25 mouse cellular contexts compared by ENCODE assay signal in genomic region chr1:90904729-90905404, GRCm38 (mm10). TPM values are rescaled to one million over a fixed set of nuclear protein-coding genes. Genes with fewer than 3 reads are reported as not detected.
DNase-seq lines count a peak whose midpoint lies in the region; ATAC-seq and TF ChIP-seq lines count a peak whose summit lies in the region.
"Had no signal": no experiment of that assay in that cellular context is flagged by ENCODE, and none has a peak within 500 bp of the region (broad histone marks: within the 10 kb centered on the region; RNA-seq: fewer than 3 reads in every experiment).

No protein-coding gene starts in this region.

- H3K79me2 ChIP-seq in liver, adult 2 months (ENCODE audit: control insufficient read depth, insufficient read depth, low read length), result no peaks in the 10 kb centered on the region

- H3K4me1 ChIP-seq in forebrain, embryonic 11.5 days (replicated peaks; ENCODE audit: control insufficient read depth, insufficient read depth, low read length), result no peaks in the 10 kb centered on the region
- H3K4me1 ChIP-seq in forebrain, embryonic 10.5 days, result peaks cover 22% of the 10 kb centered on the region
- H3K4me1 ChIP-seq in liver, adult 2 months (ENCODE audit: control insufficient read depth, insufficient read depth, low read length), result peaks cover 4% of the 10 kb centered on the region; the same call in 1 of the 2 replicates
- H3K4me1 ChIP-seq in liver, embryonic 11.5 days (replicated peaks; ENCODE audit: control insufficient read depth, insufficient read depth, low read length), result no peaks in the 10 kb centered on the region; the same call in 1 of the 2 replicates
- H3K4me1 ChIP-seq in embryonic facial prominence, embryonic 13.5 days, result peaks cover 48% of the 10 kb centered on the region
- H3K4me1 ChIP-seq in intestine, postnatal 0 days (replicated peaks; ENCODE audit: control insufficient read depth, insufficient read depth, low read length), result peaks cover 4% of the 10 kb centered on the region; the same call in 1 of the 2 replicates
- H3K4me1 ChIP-seq: megakaryocyte, embryonic 14.5 days had no signal

- no peak for TF ChIP-seq CTCF in liver, adult 2 months (IDR thresholded peaks at IDR 0.05; ENCODE audit: low read depth, low read length)
- TF ChIP-seq CTCF in intestine, postnatal 0 days (IDR thresholded peaks at IDR 0.05; ENCODE audit: low read depth), result 0 out of 2 replicates have a peak, but pooled peaks have one; percentile 9

- H3K4me2 ChIP-seq in forebrain, embryonic 11.5 days (ENCODE audit: low read depth, low read length, severe bottlenecking), result no peak overlapping the region
- H3K4me2 ChIP-seq in liver, embryonic 11.5 days, result no peak overlapping the region
- H3K4me2 ChIP-seq in embryonic facial prominence, embryonic 13.5 days, result no peak overlapping the region
- no peak overlapping the region for H3K4me2 ChIP-seq in intestine, postnatal 0 days (replicated peaks; ENCODE audit: low read depth)
- H3K4me2 ChIP-seq: forebrain, embryonic 12.5 days had no signal

- intact Hi-C loops in left cerebral cortex, postnatal 36 days (cut with DNase I), result loop anchor here (5.0 kb wide), 1 partner anchor 153 kb away; no protein-coding TSS in a partner anchor

- DNase-seq in forebrain, embryonic 11.5 days (ENCODE audit: low spot score), result peak; percentile 24
- DNase-seq in forebrain, embryonic 10.5 days (ENCODE audit: extremely low spot score, low spot score), result no peak
- peak; percentile 52 for DNase-seq in liver, adult 2 months (ENCODE audit: extremely low read depth, low read depth, low spot score)
- DNase-seq in liver, embryonic 11.5 days (ENCODE audit: low spot score), result no peak
- DNase-seq in right cerebral cortex, adult 2 months (ENCODE audit: low spot score in 2 of 2), result no peak
- DNase-seq in left cerebral cortex, postnatal 36 days (ENCODE audit: low spot score in 2 of 2), result no peak
- DNase-seq: adrenal gland, adult 8-10 months; cerebellum, adult 11 months; spleen, adult 18-20 months; thymus, postnatal 25 days had no signal

- H3K27ac ChIP-seq in forebrain, embryonic 11.5 days (ENCODE audit: low read depth, low read length), result no peak overlapping the region
- H3K27ac ChIP-seq in forebrain, embryonic 10.5 days, result no peak overlapping the region
- H3K27ac ChIP-seq in liver, adult 2 months (replicated peaks; ENCODE audit: insufficient read depth, low read depth, low read length), result no peak overlapping the region
- H3K27ac ChIP-seq in liver, embryonic 11.5 days (ENCODE audit: low read depth, low read length), result no peak overlapping the region
- peak overlapping the region; percentile 89 for H3K27ac ChIP-seq in embryonic facial prominence, embryonic 13.5 days
- H3K27ac ChIP-seq in intestine, postnatal 0 days (ENCODE audit: low read depth, low read length), result no peak overlapping the region
- H3K27ac ChIP-seq: forebrain, embryonic 12.5 days had no signal

- 90% methylated on average over 7 of the region's 7 CpGs for WGBS in forebrain, embryonic 11.5 days
- WGBS in forebrain, embryonic 10.5 days, result 87% methylated on average over 7 of the region's 7 CpGs
- 33% methylated on average over 7 of the region's 7 CpGs for WGBS in liver, adult 2 months
- 69% methylated on average over 7 of the region's 7 CpGs for WGBS in liver, embryonic 11.5 days
- 84% methylated on average over 7 of the region's 7 CpGs for WGBS in embryonic facial prominence, embryonic 13.5 days
- WGBS in intestine, postnatal 0 days, result 66% methylated on average over 7 of the region's 7 CpGs

- H3K9ac ChIP-seq in forebrain, embryonic 11.5 days (ENCODE audit: low read length), result no peak overlapping the region
- H3K9ac ChIP-seq in liver, adult 2 months (ENCODE audit: low read depth, low read length), result no peak overlapping the region
- no peak overlapping the region for H3K9ac ChIP-seq in liver, embryonic 11.5 days (ENCODE audit: low read depth, low read length)
- H3K9ac ChIP-seq in embryonic facial prominence, embryonic 13.5 days, result no peak overlapping the region
- no peak overlapping the region for H3K9ac ChIP-seq in intestine, postnatal 0 days (ENCODE audit: low read depth, low read length)
- H3K9ac ChIP-seq: forebrain, embryonic 12.5 days had no signal

- no peak for TF ChIP-seq POLR2A in liver, adult 2 months (IDR thresholded peaks at IDR 0.05; ENCODE audit: extremely low read depth, insufficient read depth, low read length)

- no peaks in the 10 kb centered on the region for H3K9me3 ChIP-seq in forebrain, embryonic 11.5 days (ENCODE audit: control insufficient read depth, low read length)
- no peaks in the 10 kb centered on the region for H3K9me3 ChIP-seq in forebrain, embryonic 10.5 days
- no peaks in the 10 kb centered on the region for H3K9me3 ChIP-seq in liver, embryonic 11.5 days (ENCODE audit: control insufficient read depth, low read length)
- no peaks in the 10 kb centered on the region for H3K9me3 ChIP-seq in embryonic facial prominence, embryonic 13.5 days
- no peaks in the 10 kb centered on the region for H3K9me3 ChIP-seq in intestine, postnatal 0 days (ENCODE audit: control insufficient read depth)
- H3K9me3 ChIP-seq: forebrain, embryonic 12.5 days; hindbrain, embryonic 10.5 days had no signal

- no peak overlapping the region for H3K4me3 ChIP-seq in forebrain, embryonic 11.5 days (ENCODE audit: low read depth, low read length)
- H3K4me3 ChIP-seq in forebrain, embryonic 10.5 days, result no peak overlapping the region
- no peak overlapping the region for H3K4me3 ChIP-seq in liver, adult 2 months (ENCODE audit: insufficient read depth, low read depth, low read length)
- no peak overlapping the region for H3K4me3 ChIP-seq in liver, embryonic 11.5 days (ENCODE audit: low read depth, low read length)
- no peak overlapping the region for H3K4me3 ChIP-seq in embryonic facial prominence, embryonic 13.5 days
- no peak overlapping the region for H3K4me3 ChIP-seq in intestine, postnatal 0 days (ENCODE audit: low read depth, low read length)
- H3K4me3 ChIP-seq: forebrain, embryonic 12.5 days; hindbrain, embryonic 10.5 days; megakaryocyte, embryonic 14.5 days had no signal

- no peak for ATAC-seq in forebrain, embryonic 11.5 days (replicated peaks; ENCODE audit: low FRiP score)
- ATAC-seq in liver, embryonic 11.5 days (replicated peaks; ENCODE audit: low FRiP score), result no peak
- ATAC-seq in embryonic facial prominence, embryonic 13.5 days (ENCODE audit: insufficient number of reproducible peaks, insufficient read depth, low FRiP score, low TSS enrichment, low read depth), result no peak
- no peak for ATAC-seq in intestine, postnatal 0 days
- ATAC-seq: midbrain, embryonic 16.5 days had no signal

- H3K36me3 ChIP-seq in forebrain, embryonic 11.5 days (ENCODE audit: control insufficient read depth, insufficient read depth, low read length), result no peaks in the 10 kb centered on the region
- H3K36me3 ChIP-seq in forebrain, embryonic 10.5 days (replicated peaks), result no peaks in the 10 kb centered on the region
- no peaks in the 10 kb centered on the region for H3K36me3 ChIP-seq in liver, adult 2 months (ENCODE audit: control insufficient read depth, insufficient read depth, low read length)
- H3K36me3 ChIP-seq in liver, embryonic 11.5 days (ENCODE audit: control insufficient read depth, insufficient read depth, low read length), result no peaks in the 10 kb centered on the region
- no peaks in the 10 kb centered on the region for H3K36me3 ChIP-seq in embryonic facial prominence, embryonic 13.5 days
- H3K36me3 ChIP-seq in intestine, postnatal 0 days (ENCODE audit: control insufficient read depth, insufficient read depth), result no peaks in the 10 kb centered on the region
- H3K36me3 ChIP-seq: forebrain, embryonic 12.5 days; hindbrain, embryonic 10.5 days had no signal

- H3K27me3 ChIP-seq in forebrain, embryonic 11.5 days (ENCODE audit: control insufficient read depth, insufficient read depth, low read length), result no peaks in the 10 kb centered on the region
- peaks cover 11% of the 10 kb centered on the region for H3K27me3 ChIP-seq in forebrain, embryonic 10.5 days (ENCODE audit: poor library complexity, severe bottlenecking)
- H3K27me3 ChIP-seq in liver, adult 2 months (ENCODE audit: control insufficient read depth, insufficient read depth, low read length), result no peaks in the 10 kb centered on the region
- H3K27me3 ChIP-seq in liver, embryonic 11.5 days (replicated peaks; ENCODE audit: control insufficient read depth, insufficient read depth, low read length), result peaks cover 4% of the 10 kb centered on the region
- no peaks in the 10 kb centered on the region; the same call in 1 of the 2 replicates for H3K27me3 ChIP-seq in embryonic facial prominence, embryonic 13.5 days
- H3K27me3 ChIP-seq in intestine, postnatal 0 days (replicated peaks; ENCODE audit: control insufficient read depth, insufficient read depth, low read length), result no peaks in the 10 kb centered on the region
- H3K27me3 ChIP-seq: forebrain, embryonic 12.5 days had no signal

RNA-seq across cellular contexts. Expression of gene Mlph, which starts 10.0 kb away (rescaled TPM):
- polyA plus RNA-seq in forebrain, embryonic 11.5 days (2014; fragmentation: Nextera tagmentation; extraction: Ambion mirVana), result 0.13 and 0.23 TPM in 2 replicates
- polyA plus RNA-seq in forebrain, embryonic 10.5 days (2016; fragmentation: Nextera tagmentation; extraction: Ambion mirVana), result 0.06 and 0.17 TPM in 2 replicates
- 0.37 and 0.74 TPM in 2 replicates for total RNA-seq in liver, adult 2 months (2014; rRNA removed)
- polyA plus RNA-seq in liver, adult 2 months (2012; rRNA removed), result 0.20 and 0.27 TPM in 2 replicates
- polyA plus RNA-seq in liver, embryonic 11.5 days (2014; fragmentation: Nextera tagmentation; extraction: Ambion mirVana), result 0.10 TPM in 1 of 2 replicates, not detected in the other
- 0.60 and 0.65 TPM in 2 replicates for polyA plus RNA-seq in embryonic facial prominence, embryonic 13.5 days (2015; fragmentation: Nextera tagmentation; extraction: Ambion mirVana)
- polyA plus RNA-seq in intestine, postnatal 0 days (2015; fragmentation: Nextera tagmentation; extraction: Ambion mirVana), result 3.0 and 3.4 TPM in 2 replicates
- total RNA-seq in left cerebral cortex, postnatal 36 days (2021), result 1 to 10 TPM in 1 of 2 experiments, under 1 TPM in 1; 0.69 to 1.1 TPM
- total RNA-seq: MEL had no signal

RNA-seq across cellular contexts. Expression of gene Prlh, which starts 48.0 kb away (rescaled TPM):
- polyA plus RNA-seq in forebrain, embryonic 11.5 days (2014; fragmentation: Nextera tagmentation; extraction: Ambion mirVana), result not detected in 2 replicates
- not detected in 2 replicates for polyA plus RNA-seq in forebrain, embryonic 10.5 days (2016; fragmentation: Nextera tagmentation; extraction: Ambion mirVana)
- total RNA-seq in liver, adult 2 months (2014; rRNA removed), result not detected in 2 replicates
- not detected in 2 replicates for polyA plus RNA-seq in liver, adult 2 months (2012; rRNA removed)
- not detected in 2 replicates for polyA plus RNA-seq in liver, embryonic 11.5 days (2014; fragmentation: Nextera tagmentation; extraction: Ambion mirVana)
- polyA plus RNA-seq in embryonic facial prominence, embryonic 13.5 days (2015; fragmentation: Nextera tagmentation; extraction: Ambion mirVana), result not detected in 2 replicates
- not detected in 2 replicates for polyA plus RNA-seq in intestine, postnatal 0 days (2015; fragmentation: Nextera tagmentation; extraction: Ambion mirVana)
- not detected for total RNA-seq in left cerebral cortex, postnatal 36 days (2021)
- total RNA-seq: adrenal gland, adult 8-10 months; gastrocnemius, postnatal 25 days; MEL had no signal
- polyA plus RNA-seq: forebrain, embryonic 12.5 days; frontal cortex, adult 2 months; heart, embryonic 14.5 days; hindbrain, embryonic 10.5 days; kidney, embryonic 14.5 days; limb, embryonic 11.5 days; liver, embryonic 16.5 days; midbrain, embryonic 16.5 days; neural tube, embryonic 11.5 days; testis, adult 2 months had no signal

Comparison
In these comparisons a context has a peak if more than half of its experiments do, and no peak if none do; other contexts are left out.
1. DNase-seq: peak in forebrain, embryonic 11.5 days (single experiment) and liver, adult 2 months (single experiment); none in forebrain, embryonic 10.5 days (single experiment), liver, embryonic 11.5 days (single experiment), right cerebral cortex, adult 2 months (0 of 2) and left cerebral cortex, postnatal 36 days (0 of 2).